Mouse (Mus musculus) embryonic fibroblast, embryonic 13.5 days (primary cell): ENCODE data around the gene Ccdc24. TPM values are rescaled to one million over a fixed set of nuclear protein-coding genes. Genes with fewer than 3 reads are reported as not detected.
A peak's percentile ranks its signal among the peaks of the same experiment; 100 is the strongest.

Experiments
- H3K27ac ChIP-seq: 2 replicates; pipeline ENCODE4 v1.5.1; 2012; ENCODE audit warnings: low read length, control low read depth, inconsistent platforms; ENCODE audit not compliant: insufficient read depth
- H3K4me1 ChIP-seq: 2 replicates; pipeline ENCODE4 v1.6.1; 2011; ENCODE audit warnings: low read length; ENCODE audit not compliant: control insufficient read depth, insufficient read depth
- H3K4me3 ChIP-seq: 2 replicates; pipeline ENCODE4 v1.5.1; 2011; ENCODE audit warnings: mild to moderate bottlenecking, control low read depth, low read length; ENCODE audit not compliant: insufficient read depth
- CTCF ChIP-seq: IDR thresholded peaks from 2 replicates; pipeline ENCODE4 v1.5.1; 2011; ENCODE audit warnings: mild to moderate bottlenecking, control low read depth, low read length, moderate library complexity, borderline replicate concordance; ENCODE audit not compliant: insufficient read depth
- POLR2A ChIP-seq: IDR thresholded peaks from 2 replicates; pipeline ENCODE4 v1.6.1; 2011; ENCODE audit warnings: low read depth, mild to moderate bottlenecking, control low read depth, low read length, moderate library complexity
- polyA plus RNA-seq: library from polyadenylated mRNA; stranded (reverse); fragments of >200 nt; gene quantifications from 2 replicates; pipeline ENCODE4 v1.2.4, GENCODE M21; 2011; ENCODE audit warnings: low read depth; ENCODE audit not compliant: missing spikeins, insufficient read length

The Ccdc24 gene
- polyA plus RNA-seq, 1 experiment: 2.5 TPM

DNA sequence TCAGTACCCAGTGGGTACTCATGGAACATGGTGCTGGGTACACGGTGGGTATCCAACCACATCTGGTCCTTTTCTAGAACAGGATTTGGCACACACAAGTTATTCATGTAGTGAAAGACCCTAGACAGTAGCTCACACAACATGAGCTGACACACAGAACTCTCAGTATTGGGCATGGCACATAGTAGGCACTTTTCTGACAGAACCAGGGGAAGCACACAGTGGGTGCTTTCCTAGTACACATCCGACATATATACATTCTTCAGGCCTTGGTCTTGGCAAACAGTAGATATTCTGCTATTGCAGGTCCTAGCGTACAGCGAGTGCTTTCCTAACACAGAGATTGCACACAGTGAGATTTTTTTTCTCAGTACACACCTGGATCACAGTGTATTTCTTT lies 26.1 kb downstream of the Ccdc24 start:
- TF ChIP-seq POLR2A: no peak
- no peak for TF ChIP-seq CTCF
- H3K27ac ChIP-seq: no peak overlapping the region
- H3K4me1 ChIP-seq: no peaks in the 10 kb centered on the region
- H3K4me3 ChIP-seq: no peak overlapping the region

DNA sequence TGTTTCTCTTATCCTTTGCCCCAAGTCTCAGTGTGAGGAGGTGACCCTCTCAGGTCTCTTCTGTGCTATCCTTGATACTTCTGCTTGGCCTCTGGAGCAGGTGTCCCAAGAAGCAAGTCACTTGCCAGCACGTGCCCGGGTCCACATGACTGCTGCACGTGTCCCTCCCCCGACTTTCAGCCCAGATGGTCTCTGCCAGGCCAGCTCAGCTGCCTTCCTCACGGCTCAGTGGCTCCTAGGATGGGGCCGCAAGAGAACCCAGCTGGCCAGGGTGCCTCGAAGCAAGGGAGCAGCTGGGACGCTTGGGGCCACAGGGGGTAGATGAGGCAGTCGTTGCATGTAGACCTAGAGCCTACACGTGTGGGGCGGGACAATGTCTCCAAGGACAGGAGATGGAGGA lies 27.0 kb downstream of the Ccdc24 start:
- H3K4me1 ChIP-seq: no peaks in the 10 kb centered on the region
- H3K27ac ChIP-seq: no peak overlapping the region
- H3K4me3 ChIP-seq: no peak overlapping the region
- TF ChIP-seq POLR2A (no peak), CTCF (no peak)

DNA sequence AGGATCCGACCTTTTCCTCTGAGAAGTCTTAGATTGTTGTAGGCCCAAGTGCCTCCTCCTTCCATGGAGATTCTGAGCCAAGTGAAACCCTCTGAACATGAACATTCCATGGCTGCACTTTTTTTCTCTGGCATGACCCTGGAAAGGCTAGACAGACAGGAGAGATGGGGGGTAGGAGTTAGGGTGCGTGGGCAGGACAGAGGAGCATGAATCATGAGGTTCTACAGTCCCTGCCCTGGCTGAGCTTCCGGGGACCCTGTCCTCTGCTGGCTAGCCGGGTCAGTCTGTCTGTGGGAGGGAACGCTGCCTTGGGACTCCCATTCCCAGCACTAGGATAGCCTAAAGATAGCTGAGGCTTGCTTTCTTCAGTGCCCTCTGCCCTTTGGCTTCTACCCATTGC lies 27.9 kb downstream of the Ccdc24 start:
- no peak for TF ChIP-seq POLR2A
- no peak for TF ChIP-seq CTCF
- H3K4me1 ChIP-seq: no peaks in the 10 kb centered on the region
- no peak overlapping the region for H3K27ac ChIP-seq
- H3K4me3 ChIP-seq: no peak overlapping the region

DNA sequence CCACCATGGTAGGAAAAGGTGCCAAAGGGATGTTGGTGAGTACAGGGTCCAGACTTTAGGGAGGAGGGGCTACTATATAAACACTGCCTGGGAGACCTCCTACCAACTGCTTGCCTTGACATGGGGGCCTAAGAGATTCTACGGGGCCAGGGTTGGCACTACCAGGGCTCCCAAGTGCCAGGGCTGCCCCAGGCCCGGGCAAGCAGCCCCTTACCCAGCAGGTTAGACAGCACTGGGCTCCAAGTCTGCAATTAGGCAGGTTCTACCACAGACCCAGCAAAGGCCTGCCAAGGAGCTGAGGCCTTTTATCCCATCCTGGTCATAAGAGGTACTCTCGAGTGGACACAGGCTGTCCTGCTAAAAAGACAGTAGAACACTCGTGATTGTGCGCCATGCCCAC lies 29.3 kb downstream of the Ccdc24 start:
- no peak for TF ChIP-seq CTCF
- Histone ChIP-seq H3K27ac (no peak overlapping the region), H3K4me3 (no peak overlapping the region), H3K4me1 (no peaks in the 10 kb centered on the region)

- TF ChIP-seq POLR2A (no peak), CTCF (no peak)
- Histone ChIP-seq H3K4me1 (no peaks in the 10 kb centered on the region), H3K27ac (no peak overlapping the region), H3K4me3 (no peak overlapping the region)
These were observed 30.8 kb downstream of the Ccdc24 start for GRCm38 (mm10) chr4:117841566-117841965.

GRCm38 (mm10) chr4:117840821-117841220 lies 31.5 kb downstream of the Ccdc24 start:
- no peak overlapping the region for H3K27ac ChIP-seq
- TF ChIP-seq CTCF (no peak), POLR2A (no peak)
- no peak overlapping the region for H3K4me3 ChIP-seq
- no peaks in the 10 kb centered on the region for H3K4me1 ChIP-seq

DNA sequence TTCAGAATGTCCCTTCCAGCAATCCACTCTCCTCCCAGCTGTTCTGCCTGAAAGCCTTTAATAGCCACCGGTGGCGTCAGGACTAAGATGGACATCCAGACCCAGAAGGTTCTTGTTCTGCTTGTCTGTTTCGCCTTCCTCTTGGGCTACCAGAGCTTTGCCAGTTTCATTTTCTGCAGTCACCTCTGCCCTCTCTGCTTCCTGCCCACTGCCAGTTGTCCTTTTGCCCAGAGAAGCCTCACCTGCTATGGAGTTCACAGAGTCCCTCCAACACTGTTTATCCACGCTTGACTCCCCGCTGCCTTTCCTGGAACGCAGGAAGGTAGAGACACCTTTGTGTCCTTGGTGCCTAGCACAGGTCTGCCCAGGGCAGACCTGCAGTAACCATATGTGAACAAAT lies 33.0 kb downstream of the Ccdc24 start:
- no peak overlapping the region for H3K27ac ChIP-seq
- no peak for TF ChIP-seq CTCF
- no peak for TF ChIP-seq POLR2A
- no peak overlapping the region for H3K4me3 ChIP-seq
- no peaks in the 10 kb centered on the region for H3K4me1 ChIP-seq

- Histone ChIP-seq H3K27ac (no peak overlapping the region), H3K4me1 (no peaks in the 10 kb centered on the region), H3K4me3 (no peak overlapping the region)
- TF ChIP-seq CTCF: no peak
- TF ChIP-seq POLR2A: no peak
These were observed 35.1 kb downstream of the Ccdc24 start for GRCm38 (mm10) chr4:117837271-117837670.

DNA sequence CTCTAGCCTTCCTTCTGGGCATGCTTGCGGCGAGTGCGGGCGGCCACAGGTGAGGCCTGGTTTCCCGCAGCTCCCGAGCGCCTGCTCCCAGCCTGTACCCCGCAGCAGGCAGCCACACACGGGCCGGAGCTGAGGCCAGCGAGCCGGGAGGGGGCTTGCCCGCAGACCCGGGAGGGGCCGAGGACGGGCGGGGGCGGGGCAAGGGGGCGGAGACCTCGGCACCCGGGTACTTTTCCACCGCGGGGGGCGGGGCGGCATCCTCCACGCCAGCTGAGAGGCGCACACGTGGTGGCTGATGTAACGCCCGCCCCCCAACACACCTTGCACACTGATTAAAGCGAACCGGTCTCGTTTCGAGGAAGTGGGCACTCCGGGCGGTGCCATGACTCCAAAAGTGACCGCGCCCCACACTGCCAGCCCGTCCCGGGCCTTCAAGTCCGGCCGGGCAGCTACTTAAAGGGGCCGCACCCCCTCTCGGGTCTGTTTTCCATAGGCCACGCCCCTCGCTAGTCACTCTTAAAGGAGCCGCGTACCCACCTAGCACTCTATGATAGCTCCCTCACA lies 36.1 kb downstream of the Ccdc24 start:
- TF ChIP-seq POLR2A: peak; percentile 69
- TF ChIP-seq CTCF: no peak
- no peaks in the 10 kb centered on the region for H3K4me1 ChIP-seq
- H3K27ac ChIP-seq: peak overlapping the region; percentile 43
- peak overlapping the region; percentile 78 for H3K4me3 ChIP-seq

DNA sequence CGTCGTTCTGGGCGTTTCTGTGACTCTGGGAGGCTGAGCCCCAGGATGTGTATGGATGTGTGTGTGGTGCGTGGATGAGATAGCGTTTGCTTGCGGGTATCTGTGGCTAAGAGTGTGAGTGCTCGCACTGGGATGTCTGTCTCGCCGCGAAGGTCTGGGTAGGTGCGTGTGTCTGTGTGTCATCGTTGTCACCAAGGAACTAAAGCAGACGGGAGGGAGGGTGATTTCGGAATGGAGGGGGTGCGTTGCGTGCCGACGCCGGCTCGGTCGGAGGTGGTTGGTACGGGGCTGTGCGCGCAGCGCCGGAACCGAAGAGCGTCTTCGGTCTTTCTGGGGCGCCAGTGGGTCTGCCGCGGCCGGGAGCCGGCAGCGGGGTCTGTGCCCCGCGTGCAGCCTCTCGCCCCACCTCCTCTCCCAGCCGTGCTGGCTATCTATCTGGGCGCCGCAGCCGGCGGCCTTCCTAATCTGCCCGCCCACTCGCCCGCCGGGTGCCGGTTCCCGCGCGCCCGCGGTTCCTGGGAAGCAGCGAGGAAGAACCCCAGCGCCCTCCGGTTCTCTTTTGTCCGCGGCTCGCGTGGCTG lies 36.7 kb downstream of the Ccdc24 start:
- peaks cover 2% of the 10 kb centered on the region for H3K4me1 ChIP-seq
- TF ChIP-seq POLR2A (peak; percentile 31; the same call in 1 of the 2 replicates), CTCF (no peak)
- H3K4me3 ChIP-seq: peak overlapping the region; percentile 78
- peak overlapping the region; percentile 42 for H3K27ac ChIP-seq
